Mouse (Mus musculus): ENCODE measurements around the gene Sirt4.

DNA sequence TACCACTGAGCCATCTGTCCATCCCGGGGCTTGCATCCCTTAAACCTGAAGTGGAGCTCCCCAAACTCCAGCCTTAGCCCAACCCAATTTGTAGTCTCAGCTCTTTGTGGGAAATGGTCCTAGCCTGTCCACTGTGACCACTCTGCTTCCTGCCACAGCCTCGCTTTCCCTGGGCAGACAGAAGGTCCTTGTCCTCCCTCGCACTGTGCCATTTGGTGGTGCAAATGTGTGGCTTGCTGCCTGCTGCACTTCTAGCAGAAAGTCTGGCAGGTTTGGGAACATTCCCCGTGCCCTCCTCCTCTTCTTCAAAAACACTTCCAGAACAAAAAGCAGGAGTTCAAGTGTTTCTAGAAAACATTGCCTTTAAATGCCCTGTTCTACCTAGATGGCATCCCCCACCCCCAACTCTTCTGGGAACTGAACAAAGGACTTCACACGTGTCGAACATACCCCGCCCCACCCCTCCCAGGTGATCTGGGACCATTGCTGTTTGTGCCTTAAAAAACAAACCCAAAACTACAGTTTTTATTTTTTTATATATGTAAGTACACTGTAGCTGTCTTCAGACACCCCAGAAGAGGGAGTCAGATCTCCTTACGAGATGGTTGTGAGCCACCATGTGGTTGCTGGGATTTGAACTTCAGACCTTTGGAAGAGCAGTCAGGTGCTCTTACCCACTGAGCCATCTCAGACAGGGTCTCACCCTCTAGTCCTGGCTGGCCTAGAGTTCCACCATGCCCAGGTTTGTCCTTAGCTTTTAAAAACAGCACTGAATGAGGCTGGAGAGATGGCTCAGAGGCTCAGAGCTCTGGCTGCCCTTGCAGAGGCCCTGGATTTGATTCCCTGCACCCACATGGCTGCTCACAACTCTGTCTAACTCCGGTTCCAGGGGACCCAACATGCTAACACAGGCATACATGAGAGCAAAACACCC is 14.0 kb upstream of the Sirt4 start:
- TF ChIP-seq CTCF (IDR thresholded peaks at IDR 0.05; ENCODE audit: low read depth, low read length) = no peak
- TF ChIP-seq TAL1 (conservative IDR thresholded peaks at IDR 0.05; ENCODE audit: low read depth, low read length) = no peak
- no peak for TF ChIP-seq POLR2AphosphoS5 (IDR thresholded peaks at IDR 0.05; ENCODE audit: insufficient replicate concordance, low read depth, low read length)
- no peak for TF ChIP-seq GATA1 (IDR thresholded peaks at IDR 0.05; ENCODE audit: borderline replicate concordance, low read length)

All from G1E (cell line).